Mouse (Mus musculus) cortical plate, adult 2 months (tissue): ENCODE results near the gene Anapc16.

Source experiments
- CTCF ChIP-seq: fragments of 200-500 bp; IDR thresholded peaks from 2 replicates; pipeline ENCODE4 v1.5.1; 2011; ENCODE audit warnings: mild to moderate bottlenecking, control low read depth, low read length; ENCODE audit not compliant: insufficient read depth; ENCODE audit errors: extremely low read depth
- POLR2A ChIP-seq: fragments of 200-500 bp; IDR thresholded peaks from 2 replicates; pipeline ENCODE4 v1.6.1; 2011; ENCODE audit warnings: mild to moderate bottlenecking, low read length, control low read depth; ENCODE audit not compliant: insufficient read depth; ENCODE audit errors: extremely low read depth

DNA sequence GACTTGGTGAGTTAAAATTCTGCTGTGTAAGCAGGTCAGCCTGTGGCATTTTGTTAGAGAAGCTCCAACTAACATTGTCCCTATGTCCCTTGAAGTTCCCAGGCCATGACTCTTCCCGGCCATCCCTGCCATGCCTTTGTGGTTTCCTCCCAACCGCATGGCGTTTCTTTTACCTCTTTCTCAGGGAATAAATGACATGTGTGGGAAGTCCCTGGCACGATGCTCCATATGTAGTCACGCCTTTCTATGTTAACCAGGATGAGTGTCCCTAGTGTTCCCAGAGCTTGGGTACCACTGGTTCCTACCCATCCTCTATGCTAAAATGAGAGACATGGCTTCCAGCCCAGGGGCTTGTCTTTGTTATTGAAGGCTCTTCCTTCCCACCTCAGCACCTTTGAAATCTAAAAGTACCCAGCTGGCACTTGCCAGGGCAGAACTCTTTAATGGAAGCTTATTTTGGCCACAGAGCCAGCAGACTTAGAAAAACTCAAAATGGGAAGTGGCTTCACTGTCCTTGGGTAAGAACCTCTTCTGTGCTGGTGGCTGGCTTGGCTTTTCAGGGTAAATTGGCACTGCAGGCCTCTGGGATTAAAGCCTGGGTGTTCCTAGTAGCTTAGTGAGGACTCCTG lies 25.1 kb downstream of the Anapc16 start:
- TF ChIP-seq CTCF = no peak
- TF ChIP-seq POLR2A = no peak
